Mouse (Mus musculus) common myeloid progenitor, adult 5-6 weeks (primary cell): ENCODE data around the gene Mavs. TPM values are rescaled to one million over a fixed set of nuclear protein-coding genes. Genes with fewer than 3 reads are reported as not detected.

ENCODE experiments used
- ATAC-seq: replicated peaks from 2 replicates; pipeline ENCODE4 v1.8.0; 2016; ENCODE audit warnings: low read depth, mild to moderate bottlenecking, moderate TSS enrichment, inconsistent platforms; ENCODE audit not compliant: poor library complexity, severe bottlenecking
- total RNA-seq: library from RNA; stranded (forward); fragments of 200-1000, 187-1606 nt; gene quantifications from 2 replicates; pipeline ENCODE4 v1.2.3, GENCODE M21; 2017

Gene Mavs
- 15.8 and 16.5 TPM in 2 replicates for total RNA-seq

GRCm38 (mm10) chr2:131233307-131234126 lies at the start of gene Mavs:
Gene Mavs (plus strand): TSS chr2:131234063.
- ATAC-seq = peak; percentile 97

DNA sequence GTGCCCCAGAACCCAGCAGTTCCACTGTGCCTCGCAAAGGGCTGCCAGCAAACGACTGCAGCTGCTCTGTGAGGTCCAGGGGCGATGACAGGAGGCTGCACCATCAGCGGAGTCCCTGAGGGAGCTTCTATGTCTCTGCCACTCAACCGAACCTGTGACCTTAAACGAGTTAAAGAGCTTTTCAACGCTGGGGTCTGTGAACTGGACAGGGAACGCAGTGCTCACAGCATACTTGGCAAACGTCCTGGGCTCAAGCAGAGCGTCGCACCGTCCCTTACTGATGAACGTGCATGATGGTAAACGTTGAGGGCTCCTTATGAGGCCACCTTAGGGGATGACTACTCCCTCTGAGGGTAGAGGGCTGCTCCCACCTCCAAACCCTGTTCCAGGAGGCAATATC lies 47.5 kb upstream of the Mavs start:
- no peak for ATAC-seq

DNA sequence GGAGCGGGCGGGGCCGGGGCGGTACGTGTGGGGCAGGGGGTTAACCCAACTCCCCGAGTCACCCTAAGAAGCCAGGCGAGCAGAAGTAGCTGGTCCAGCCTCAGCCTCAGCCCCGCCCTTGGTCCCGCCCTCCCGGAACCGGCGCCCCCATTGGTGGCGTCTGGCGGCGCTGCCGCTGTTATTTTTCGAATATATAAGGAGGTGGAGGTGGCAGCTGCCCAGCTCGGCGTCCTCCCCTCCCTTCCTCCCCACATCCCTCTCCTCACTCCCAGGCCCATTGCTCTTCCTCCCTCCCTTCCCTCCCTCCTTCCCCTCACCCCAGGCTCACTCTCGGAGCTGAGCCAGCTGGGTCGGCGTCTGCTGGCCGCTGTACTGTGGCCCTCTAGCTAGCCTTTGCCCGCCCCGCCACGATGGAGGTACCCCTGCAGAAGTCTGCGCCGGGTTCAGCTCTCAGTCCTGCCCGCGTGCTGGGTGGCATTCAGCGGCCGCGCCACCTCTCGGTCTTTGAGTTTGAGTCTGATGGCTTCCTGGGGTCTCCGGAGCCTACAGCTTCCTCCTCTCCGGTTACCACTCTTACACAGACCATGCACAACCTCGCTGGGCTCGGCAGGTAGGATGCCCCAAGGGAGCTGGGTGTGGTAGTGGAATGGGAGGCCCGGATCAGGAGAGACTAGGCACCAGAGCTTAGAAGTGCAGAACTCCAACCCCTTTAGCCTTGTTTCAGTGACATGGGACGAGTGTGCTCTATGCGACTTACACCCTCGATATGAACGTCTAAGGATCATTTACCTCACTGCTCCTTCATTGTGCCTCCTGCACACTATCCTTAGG lies 46.9 kb upstream of the Mavs start, which contains the start of the genes Cdc25b and Spef1:
Gene Cdc25b, plus strand, starts transcription at position 179 of the 831 bp plus-strand sequence.
Gene Spef1, minus strand, starts transcription at position 512 of the 831 bp plus-strand sequence.
- ATAC-seq = peak; percentile 88

DNA sequence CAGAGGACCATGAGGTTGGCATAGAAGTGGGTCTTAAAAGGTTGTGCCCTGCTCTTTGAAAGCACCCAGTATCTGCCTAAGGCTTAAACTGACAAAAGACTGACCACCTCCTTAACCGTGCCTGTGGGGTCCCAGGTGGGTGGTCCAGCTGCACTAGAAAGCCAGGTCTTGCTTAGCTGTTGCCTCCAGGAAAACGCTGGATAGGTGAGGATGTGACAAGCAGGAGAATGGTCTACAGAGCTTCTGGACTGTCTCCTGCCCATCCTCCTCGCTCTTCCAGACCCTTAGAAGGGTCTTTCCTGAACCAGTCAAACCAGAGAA lies 46.3 kb upstream of the Mavs start:
- no peak for ATAC-seq

- ATAC-seq = no peak
These were observed 45.6 kb upstream of the Mavs start for GRCm38 (mm10) chr2:131188311-131188710.

GRCm38 (mm10) chr2:131189521-131190309 lies 44.1 kb upstream of the Mavs start:
- ATAC-seq = no peak

- ATAC-seq = no peak
These were observed 43.4 kb upstream of the Mavs start for GRCm38 (mm10) chr2:131190344-131191004.

GRCm38 (mm10) chr2:131191005-131191390 lies 42.9 kb upstream of the Mavs start:
- ATAC-seq = no peak

- peak; percentile 63 for ATAC-seq
These were observed 37.1 kb upstream of the Mavs start for GRCm38 (mm10) chr2:131196606-131197316.

- ATAC-seq = no peak
These were observed 33.2 kb upstream of the Mavs start for GRCm38 (mm10) chr2:131200710-131201109.

DNA sequence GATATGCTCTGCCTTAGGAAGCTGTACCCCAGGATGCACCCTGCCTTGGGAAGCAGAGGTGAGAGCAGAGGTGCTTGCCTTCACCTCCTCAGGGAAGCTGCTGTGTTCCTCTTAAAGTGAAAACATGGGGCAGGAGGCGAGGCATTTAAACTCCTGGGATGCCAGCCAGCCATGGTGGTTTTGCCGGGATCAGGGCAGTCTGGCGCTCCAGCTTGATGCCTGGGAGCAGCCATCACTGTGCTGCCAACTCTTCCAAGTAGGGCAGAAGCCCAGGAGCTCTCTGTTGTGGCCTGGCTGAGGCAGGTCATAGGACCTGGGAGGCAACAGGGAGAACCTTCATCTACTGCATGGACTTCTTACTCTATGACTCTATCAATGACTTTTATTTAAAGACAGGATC lies 32.6 kb upstream of the Mavs start:
- no peak for ATAC-seq

- ATAC-seq = no peak
These were observed 29.9 kb upstream of the Mavs start for GRCm38 (mm10) chr2:131203816-131204409.

GRCm38 (mm10) chr2:131204410-131204981 lies 29.4 kb upstream of the Mavs start:
- ATAC-seq = peak; percentile 36

- peak; percentile 29 for ATAC-seq
These were observed 28.2 kb upstream of the Mavs start for GRCm38 (mm10) chr2:131205521-131206182.

- ATAC-seq = no peak
These were observed 27.1 kb upstream of the Mavs start, which contains the start of gene Ap5s1 for GRCm38 (mm10) chr2:131206778-131207177. Gene Ap5s1 (plus strand): TSS chr2:131207078.

DNA sequence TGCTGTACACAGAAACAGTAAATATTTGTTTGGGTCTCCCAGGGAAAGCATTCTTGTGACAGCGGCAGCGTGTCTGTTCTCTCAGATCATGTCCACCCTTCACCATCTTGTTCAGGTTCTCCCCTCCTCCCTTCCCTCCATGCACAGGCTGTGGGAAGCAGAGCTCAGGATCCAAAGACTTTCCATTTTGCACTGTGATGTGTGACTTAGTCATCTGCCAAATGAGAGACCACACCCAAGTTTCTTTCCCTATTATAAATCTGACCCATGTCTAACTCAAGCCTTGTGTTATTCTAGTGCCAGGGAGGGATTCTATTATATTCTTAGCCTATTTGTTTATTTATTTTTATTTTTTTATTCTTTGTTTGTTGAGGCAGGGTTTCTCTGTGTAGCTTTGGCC lies 25.5 kb upstream of the Mavs start:
- ATAC-seq = no peak

GRCm38 (mm10) chr2:131209125-131209795 lies 24.6 kb upstream of the Mavs start:
- ATAC-seq = no peak; the same call in 1 of the 2 replicates
